Mouse (Mus musculus) adrenal gland, adult 10 weeks (tissue): ENCODE results near the gene Prickle3. TPM values are rescaled to one million over a fixed set of nuclear protein-coding genes. Genes with fewer than 3 reads are reported as not detected.

ENCODE experiments used
- polyA plus RNA-seq: library from polyadenylated mRNA; stranded (reverse); fragments of 350-450 nt; fragmentation: Illumina TruSeq; extraction: RNeasy Lipid Tissue Mini Kit (QIAGEN cat#74804); gene quantifications from one replicate; pipeline ENCODE4 v1.2.3, GENCODE M21; 2014; ENCODE audit warnings: low read depth, low replicate concordance

Gene Prickle3
- polyA plus RNA-seq = 5.5 TPM

GRCm38 (mm10) chrX:7657221-7657639 is at the start of gene Prickle3:
Prickle3 (plus strand) TSS chrX:7657260.

GRCm38 (mm10) chrX:7638401-7639091 is 18.5 kb upstream of the Prickle3 start, which contains the start of gene Syp:
Syp (plus strand) TSS chrX:7638471.

GRCm38 (mm10) chrX:7670921-7671623 is 14.0 kb downstream of the Prickle3 start, which contains the start of gene Plp2:
Plp2 (minus strand) TSS chrX:7671390.

GRCm38 (mm10) chrX:7680864-7681263 is 23.8 kb downstream of the Prickle3 start, which contains the start of gene Magix:
Magix (minus strand) TSS chrX:7681251.

GRCm38 (mm10) chrX:7696954-7697381 is 39.9 kb downstream of the Prickle3 start, which contains the start of gene Gpkow:
Gpkow (plus strand) TSS chrX:7697131.

GRCm38 (mm10) chrX:7714135-7714899 is 57.3 kb downstream of the Prickle3 start, which contains the start of gene Wdr45:
Wdr45 (plus strand) TSS chrX:7714333.

Other genes starting within 250 kb of the Prickle3 start
- gene Foxp3, start 83.6 kb upstream of the Prickle3 start, polyA plus RNA-seq = not detected
- 2.6 TPM for gene Ppp1r3f, start 83.0 kb upstream of the Prickle3 start, polyA plus RNA-seq
- gene Ccdc22, start 51.7 kb upstream of the Prickle3 start, polyA plus RNA-seq = 1.4 TPM
- not detected for gene Cacna1f, start 50.2 kb upstream of the Prickle3 start, polyA plus RNA-seq
- 14.8 TPM for gene Syp, start 18.8 kb upstream of the Prickle3 start, polyA plus RNA-seq
- gene Plp2, start 14.1 kb downstream of the Prickle3 start, polyA plus RNA-seq = 55.3 TPM
- 0.29 TPM for gene Magix, start 24.0 kb downstream of the Prickle3 start, polyA plus RNA-seq
- gene Gpkow, start 39.9 kb downstream of the Prickle3 start, polyA plus RNA-seq = 96.3 TPM
- 9.0 TPM for gene Wdr45, start 57.1 kb downstream of the Prickle3 start, polyA plus RNA-seq
- gene Gm45208, start 65.0 kb downstream of the Prickle3 start, polyA plus RNA-seq = not detected
- gene Praf2, start 71.2 kb downstream of the Prickle3 start, polyA plus RNA-seq = 8.2 TPM
- gene Ccdc120, start 93.6 kb downstream of the Prickle3 start, polyA plus RNA-seq = 0.23 TPM
- gene Tfe3, start 105.3 kb downstream of the Prickle3 start, polyA plus RNA-seq = 10.4 TPM
- gene Gripap1, start 132.5 kb downstream of the Prickle3 start, polyA plus RNA-seq = 28.3 TPM
- gene Kcnd1, start 165.0 kb downstream of the Prickle3 start, polyA plus RNA-seq = 1.5 TPM
- 35.6 TPM for gene Otud5, start 184.1 kb downstream of the Prickle3 start, polyA plus RNA-seq
- 9.1 TPM for gene Pim2, start 221.0 kb downstream of the Prickle3 start, polyA plus RNA-seq
- 7.2 TPM for gene Slc35a2, start 226.8 kb downstream of the Prickle3 start, polyA plus RNA-seq
- 45.8 TPM for gene Pqbp1, start 242.0 kb downstream of the Prickle3 start, polyA plus RNA-seq
- 7.5 TPM for gene Timm17b, start 242.1 kb downstream of the Prickle3 start, polyA plus RNA-seq